Mouse (Mus musculus) myocyte (in vitro differentiated cells): ENCODE measurements around the gene Plek.

Source experiments
- MAX ChIP-seq: IDR thresholded peaks from one replicate; pipeline ENCODE4 v1.6.1; 2011; ENCODE audit warnings: low read depth, mild to moderate bottlenecking, control low read depth
- MYOD1 ChIP-seq, 3 experiments: IDR thresholded peaks; one replicate each; pipeline ENCODE4 v1.6.1; 2011; ENCODE audit warnings: control low read depth in 2 of 3, low read depth in 2 of 3, mild to moderate bottlenecking in 2 of 3, moderate library complexity in 1 of 3; ENCODE audit not compliant: insufficient read length in 2 of 3, control insufficient read depth in 1 of 3
- MYOG ChIP-seq, 3 experiments: IDR thresholded peaks; one replicate each; pipeline ENCODE4 v1.6.1; 2011; ENCODE audit warnings: control low read depth in 2 of 3, low read depth in 2 of 3, mild to moderate bottlenecking in 2 of 3; ENCODE audit not compliant: insufficient read length in 2 of 3, control insufficient read depth in 1 of 3, insufficient read depth in 1 of 3
- POLR2A ChIP-seq: IDR thresholded peaks from one replicate; pipeline ENCODE4 v1.6.1; 2011; ENCODE audit warnings: low read depth, mild to moderate bottlenecking, control low read depth, moderate library complexity; ENCODE audit not compliant: insufficient read length
- TCF12 ChIP-seq: IDR thresholded peaks from one replicate; pipeline ENCODE4 v1.6.1; 2011; ENCODE audit warnings: mild to moderate bottlenecking, control low read depth; ENCODE audit not compliant: poor library complexity, insufficient read depth, severe bottlenecking
- USF1 ChIP-seq: IDR thresholded peaks from one replicate; pipeline ENCODE4 v1.6.1; 2011; ENCODE audit warnings: low read depth, mild to moderate bottlenecking, control low read depth, moderate library complexity

GRCm38 (mm10) chr11:16992880-16993279 is 59.3 kb downstream of the Plek start:
- TF ChIP-seq MYOG (IDR thresholded peaks at IDR 0.05; ENCODE audit: control insufficient read depth in 1 of 3, insufficient read depth in 1 of 3, insufficient read length in 2 of 3, low read depth in 2 of 3) (no peak), TCF12 (no peak), MAX (no peak), POLR2A (no peak), USF1 (no peak), MYOD1 (IDR thresholded peaks at IDR 0.05; ENCODE audit: control insufficient read depth in 1 of 3, insufficient read length in 2 of 3, low read depth in 2 of 3) (no peak)
